Mouse (Mus musculus) CH12.LX (cell line): ENCODE data around the gene Rc3h1. TPM values are rescaled to one million over a fixed set of nuclear protein-coding genes. Genes with fewer than 3 reads are reported as not detected.

Experiments used
- DNase-seq: peaks from one replicate; pipeline ENCODE4 v3.0.0-alpha.2; 2013; ENCODE audit errors: extremely low read depth
- H3K27ac ChIP-seq: 2 replicates; pipeline ENCODE4 v1.5.1; 2012; ENCODE audit warnings: low read depth, mild to moderate bottlenecking, control low read depth, moderate library complexity; ENCODE audit not compliant: insufficient read depth
- H3K27me3 ChIP-seq: replicated peaks from 2 replicates; pipeline ENCODE3; 2012; ENCODE audit warnings: inconsistent platforms
- H3K36me3 ChIP-seq, 2 experiments: replicated peaks in 1 of 2; 2 replicates each; pipeline versions ENCODE3 to v1.6.1; 2012; ENCODE audit warnings: inconsistent platforms in 1 of 2, low read length in 1 of 2, mild to moderate bottlenecking in 1 of 2, mixed read lengths in 1 of 2, moderate library complexity in 1 of 2; ENCODE audit not compliant: control insufficient read depth in 1 of 2, insufficient read depth in 1 of 2
- H3K4me1 ChIP-seq, 2 experiments: 2 replicates each; pipeline ENCODE4 v1.6.1; 2012; ENCODE audit warnings: inconsistent platforms in 1 of 2, moderate library complexity in 1 of 2; ENCODE audit not compliant: insufficient read depth in 2 of 2, control insufficient read depth in 1 of 2
- H3K4me2 ChIP-seq: 2 replicates; pipeline ENCODE4 v1.6.1; 2012; ENCODE audit warnings: low read depth, mild to moderate bottlenecking, control low read depth; ENCODE audit not compliant: poor library complexity, insufficient read depth, severe bottlenecking
- H3K4me3 ChIP-seq, 3 experiments: fragments of 150-350 bp in 1 of 3; sonication (generic) in 1 of 3; replicated peaks in 1 of 3; 2 replicates each; pipeline versions ENCODE3 to v1.5.1; 2011 to 2012; ENCODE audit warnings: low read depth in 2 of 3, low read length in 2 of 3, mild to moderate bottlenecking in 2 of 3, moderate library complexity in 2 of 3, control low read depth in 1 of 3, improper control_type of control experiment in 1 of 3, inconsistent platforms in 1 of 3, mixed read lengths in 1 of 3; ENCODE audit not compliant: poor library complexity in 1 of 3
- H3K79me2 ChIP-seq: replicated peaks from 2 replicates; pipeline ENCODE4 v1.6.1; 2012; ENCODE audit warnings: mild to moderate bottlenecking, moderate library complexity; ENCODE audit not compliant: control insufficient read depth, poor library complexity, insufficient read depth, severe bottlenecking; ENCODE audit errors: extremely low read depth
- H3K9ac ChIP-seq: 2 replicates; pipeline ENCODE4 v1.6.1; 2012; ENCODE audit warnings: low read depth, mild to moderate bottlenecking, control low read depth, moderate library complexity; ENCODE audit not compliant: insufficient read depth
- H3K9me3 ChIP-seq: replicated peaks from 2 replicates; pipeline ENCODE3; 2012; ENCODE audit warnings: low read length, inconsistent platforms, mixed read lengths
- CHD2 ChIP-seq: IDR thresholded peaks from 2 replicates; pipeline ENCODE4 v1.6.1; 2011; ENCODE audit warnings: low read length, improper control_type of control experiment
- KAT2A ChIP-seq: IDR thresholded peaks from 2 replicates; pipeline ENCODE4 v1.6.1; 2012; ENCODE audit warnings: low read length, improper control_type of control experiment, inconsistent platforms; ENCODE audit not compliant: insufficient replicate concordance
- dilution Hi-C: fragments of 300-500 bp; cut with MboI; formaldehyde crosslinking; loops from 2 replicates; pipeline ENCODE4 v1.14.3; 2020; ENCODE audit warnings: low sequenced_read_pairs; ENCODE audit not compliant: extremely low pct_unique_long_range_greater_than_20kb, extremely low pct_ligation_motif_present
- in situ Hi-C: fragments of 300-500 bp; cut with MboI; formaldehyde crosslinking; loops from 3 replicates; pipeline ENCODE4 v1.14.3; 2019; ENCODE audit warnings: low sequenced_read_pairs, low pct_ligation_motif_present, low pct_unique_long_range_greater_than_20kb, mixed read lengths
- polyA plus RNA-seq: library from polyadenylated mRNA; unstranded; fragments of >175 nt; gene quantifications from 2 replicates; pipeline ENCODE4 v1.2.1, GENCODE M21; 2012; ENCODE audit warnings: low read depth; ENCODE audit not compliant: insufficient read length
- total RNA-seq, 2 experiments: library from RNA; depleted of rRNA; stranded (reverse); fragments of 300-350 nt in 1 of 2; fragments of >200 nt in 1 of 2; gene quantifications; 2 replicates each; pipeline ENCODE4 v1.2.3; 2012 to 2014

The Rc3h1 gene
- total and polyA plus RNA-seq, 3 experiments: 17.8 to 22.5 (median 21.7) TPM

- H3K4me1 ChIP-seq: peaks cover 0 to 3% of the 10 kb centered on the region in 2 experiments; a peak in 1 of 4 replicates
- no peaks in the 10 kb centered on the region for H3K9me3 ChIP-seq
- H3K27me3 ChIP-seq: no peaks in the 10 kb centered on the region
- in situ Hi-C loops (no loop called here), dilution Hi-C loops (no loop called here)
- peaks cover 16 to 45% of the 10 kb centered on the region in 2 experiments for H3K36me3 ChIP-seq
- H3K27ac ChIP-seq: no peak overlapping the region
- H3K4me3 ChIP-seq: no peak overlapping the region
- DNase-seq: no peak
- H3K9ac ChIP-seq: no peak overlapping the region
- H3K79me2 ChIP-seq: no peaks in the 10 kb centered on the region
- H3K4me2 ChIP-seq: no peak overlapping the region
- TF ChIP-seq KAT2A: no peak
- TF ChIP-seq CHD2: no peak
Measured at GRCm38 (mm10) chr1:161020051-161020450, 113.8 kb downstream of the Rc3h1 start.

Other genes starting within 250 kb of the Rc3h1 start
- 81.9 and 84.0 TPM in 2 replicates for gene Rabgap1l, start 113.2 kb upstream of the Rc3h1 start, total RNA-seq (2012; rRNA removed)
- 109 and 124 TPM in 2 replicates for gene Rabgap1l, start 113.2 kb upstream of the Rc3h1 start, total RNA-seq (2014; rRNA removed)
- 85.6 and 97.0 TPM in 2 replicates for gene Rabgap1l, start 113.2 kb upstream of the Rc3h1 start, polyA plus RNA-seq
- 154 and 204 TPM in 2 replicates for gene Serpinc1, start 72.2 kb downstream of the Rc3h1 start, total RNA-seq (2012; rRNA removed)
- 193 and 202 TPM in 2 replicates for gene Serpinc1, start 72.2 kb downstream of the Rc3h1 start, total RNA-seq (2014; rRNA removed)
- 143 and 149 TPM in 2 replicates for gene Serpinc1, start 72.2 kb downstream of the Rc3h1 start, polyA plus RNA-seq
- 4.7 and 5.2 TPM in 2 replicates for gene Zbtb37, start 128.4 kb downstream of the Rc3h1 start, total RNA-seq (2012; rRNA removed)
- 3.1 and 4.5 TPM in 2 replicates for gene Zbtb37, start 128.4 kb downstream of the Rc3h1 start, total RNA-seq (2014; rRNA removed)
- gene Zbtb37, start 128.4 kb downstream of the Rc3h1 start, polyA plus RNA-seq: 3.6 and 4.8 TPM in 2 replicates
- 44.7 and 46.2 TPM in 2 replicates for gene Dars2, start 164.2 kb downstream of the Rc3h1 start, total RNA-seq (2012; rRNA removed)
- gene Dars2, start 164.2 kb downstream of the Rc3h1 start, total RNA-seq (2014; rRNA removed): 64.7 and 74.0 TPM in 2 replicates
- 50.6 and 55.3 TPM in 2 replicates for gene Dars2, start 164.2 kb downstream of the Rc3h1 start, polyA plus RNA-seq
- gene Cenpl, start 164.3 kb downstream of the Rc3h1 start, total RNA-seq (2012; rRNA removed): 4.6 and 5.5 TPM in 2 replicates
- gene Cenpl, start 164.3 kb downstream of the Rc3h1 start, total RNA-seq (2014; rRNA removed): 10.4 and 11.5 TPM in 2 replicates
- 13.1 and 13.3 TPM in 2 replicates for gene Cenpl, start 164.3 kb downstream of the Rc3h1 start, polyA plus RNA-seq
- gene Klhl20, start 225.1 kb downstream of the Rc3h1 start, total RNA-seq (2012; rRNA removed): 8.3 and 9.7 TPM in 2 replicates
- 7.2 and 7.9 TPM in 2 replicates for gene Klhl20, start 225.1 kb downstream of the Rc3h1 start, total RNA-seq (2014; rRNA removed)
- gene Klhl20, start 225.1 kb downstream of the Rc3h1 start, polyA plus RNA-seq: 16.0 and 16.3 TPM in 2 replicates
- not detected in 2 replicates for gene Ankrd45, start 236.3 kb downstream of the Rc3h1 start, total RNA-seq (2012; rRNA removed)
- not detected in 2 replicates for gene Ankrd45, start 236.3 kb downstream of the Rc3h1 start, total RNA-seq (2014; rRNA removed)
- gene Ankrd45, start 236.3 kb downstream of the Rc3h1 start, polyA plus RNA-seq: 0.23 TPM in 1 of 2 replicates, not detected in the other